Mouse (Mus musculus) CH12.LX (cell line): ENCODE measurements at regions not wholly inside any gene's neighbourhood (a gene's known extent, or its start where the extent isn't known, plus 50 kb on each side); places are given as distances from the start of the nearest gene placed in this dataset.
A peak's percentile ranks its signal among the peaks of the same experiment; 100 is the strongest.

ENCODE experiments used
- DNase-seq: peaks from one replicate; pipeline ENCODE4 v3.0.0-alpha.2; 2013; ENCODE audit errors: extremely low read depth
- H3K27ac ChIP-seq: 2 replicates; pipeline ENCODE4 v1.5.1; 2012; ENCODE audit warnings: low read depth, mild to moderate bottlenecking, control low read depth, moderate library complexity; ENCODE audit not compliant: insufficient read depth
- H3K27me3 ChIP-seq: replicated peaks from 2 replicates; pipeline ENCODE3; 2012; ENCODE audit warnings: inconsistent platforms
- H3K36me3 ChIP-seq, 2 experiments: replicated peaks in 1 of 2; 2 replicates each; pipeline versions ENCODE3 to v1.6.1; 2012; ENCODE audit warnings: inconsistent platforms in 1 of 2, low read length in 1 of 2, mild to moderate bottlenecking in 1 of 2, mixed read lengths in 1 of 2, moderate library complexity in 1 of 2; ENCODE audit not compliant: control insufficient read depth in 1 of 2, insufficient read depth in 1 of 2
- H3K4me1 ChIP-seq, 2 experiments: 2 replicates each; pipeline ENCODE4 v1.6.1; 2012; ENCODE audit warnings: inconsistent platforms in 1 of 2, moderate library complexity in 1 of 2; ENCODE audit not compliant: insufficient read depth in 2 of 2, control insufficient read depth in 1 of 2
- H3K4me2 ChIP-seq: 2 replicates; pipeline ENCODE4 v1.6.1; 2012; ENCODE audit warnings: low read depth, mild to moderate bottlenecking, control low read depth; ENCODE audit not compliant: poor library complexity, insufficient read depth, severe bottlenecking
- H3K4me3 ChIP-seq, 3 experiments: fragments of 150-350 bp in 1 of 3; sonication (generic) in 1 of 3; replicated peaks in 1 of 3; 2 replicates each; pipeline versions ENCODE3 to v1.5.1; 2011 to 2012; ENCODE audit warnings: low read depth in 2 of 3, low read length in 2 of 3, mild to moderate bottlenecking in 2 of 3, moderate library complexity in 2 of 3, control low read depth in 1 of 3, improper control_type of control experiment in 1 of 3, inconsistent platforms in 1 of 3, mixed read lengths in 1 of 3; ENCODE audit not compliant: poor library complexity in 1 of 3
- H3K79me2 ChIP-seq: replicated peaks from 2 replicates; pipeline ENCODE4 v1.6.1; 2012; ENCODE audit warnings: mild to moderate bottlenecking, moderate library complexity; ENCODE audit not compliant: control insufficient read depth, poor library complexity, insufficient read depth, severe bottlenecking; ENCODE audit errors: extremely low read depth
- H3K9ac ChIP-seq: 2 replicates; pipeline ENCODE4 v1.6.1; 2012; ENCODE audit warnings: low read depth, mild to moderate bottlenecking, control low read depth, moderate library complexity; ENCODE audit not compliant: insufficient read depth
- H3K9me3 ChIP-seq: replicated peaks from 2 replicates; pipeline ENCODE3; 2012; ENCODE audit warnings: low read length, inconsistent platforms, mixed read lengths
- BHLHE40 ChIP-seq: IDR thresholded peaks from 2 replicates; pipeline ENCODE4 v1.6.1; 2011; ENCODE audit warnings: mild to moderate bottlenecking, low read depth, low read length, improper control_type of control experiment
- CHD2 ChIP-seq: IDR thresholded peaks from 2 replicates; pipeline ENCODE4 v1.6.1; 2011; ENCODE audit warnings: low read length, improper control_type of control experiment
- E2F4 ChIP-seq: IDR thresholded peaks from 2 replicates; pipeline ENCODE4 v1.6.1; 2011; ENCODE audit warnings: low read depth, low read length, improper control_type of control experiment; ENCODE audit not compliant: insufficient replicate concordance
- GABPA ChIP-seq: IDR thresholded peaks from 2 replicates; pipeline ENCODE4 v1.6.1; 2012; ENCODE audit warnings: low read depth, low read length, improper control_type of control experiment, inconsistent platforms; ENCODE audit not compliant: insufficient replicate concordance
- IRF4 ChIP-seq: IDR thresholded peaks from 2 replicates; pipeline ENCODE4 v1.6.1; 2014; ENCODE audit warnings: low read depth, mild to moderate bottlenecking, inconsistent platforms, low read length, improper control_type of control experiment
- JUND ChIP-seq: conservative IDR thresholded peaks from 2 replicates; pipeline ENCODE4 v1.6.1; 2011; ENCODE audit warnings: low read depth, low read length, improper control_type of control experiment
- MAZ ChIP-seq: IDR thresholded peaks from 2 replicates; pipeline ENCODE4 v1.6.1; 2012; ENCODE audit warnings: low read depth, mild to moderate bottlenecking, inconsistent platforms, low read length, improper control_type of control experiment, moderate library complexity
- MEF2A ChIP-seq: IDR thresholded peaks from 2 replicates; pipeline ENCODE4 v1.6.1; 2014; ENCODE audit warnings: low read depth, mild to moderate bottlenecking, inconsistent platforms, low read length, improper control_type of control experiment, borderline replicate concordance
- NELFE ChIP-seq: IDR thresholded peaks from 2 replicates; pipeline ENCODE4 v1.6.1; 2011; ENCODE audit warnings: low read depth, low read length, improper control_type of control experiment
- TCF12 ChIP-seq: IDR thresholded peaks from 2 replicates; pipeline ENCODE4 v1.6.1; 2014; ENCODE audit warnings: low read depth, mild to moderate bottlenecking, inconsistent platforms, low read length, improper control_type of control experiment
- UBTF ChIP-seq: IDR thresholded peaks from 2 replicates; pipeline ENCODE4 v1.6.1; 2012; ENCODE audit warnings: low read depth, mild to moderate bottlenecking, inconsistent platforms, low read length, improper control_type of control experiment, moderate library complexity
- USF2 ChIP-seq: conservative IDR thresholded peaks from 2 replicates; pipeline ENCODE4 v1.6.1; 2011; ENCODE audit warnings: low read depth, low read length, improper control_type of control experiment
- ZC3H11A ChIP-seq: IDR thresholded peaks from 2 replicates; pipeline ENCODE4 v1.6.1; 2012; ENCODE audit warnings: low read depth, mild to moderate bottlenecking, inconsistent platforms, low read length, improper control_type of control experiment
- dilution Hi-C: fragments of 300-500 bp; cut with MboI; formaldehyde crosslinking; loops from 2 replicates; pipeline ENCODE4 v1.14.3; 2020; ENCODE audit warnings: low sequenced_read_pairs; ENCODE audit not compliant: extremely low pct_unique_long_range_greater_than_20kb, extremely low pct_ligation_motif_present
- in situ Hi-C: fragments of 300-500 bp; cut with MboI; formaldehyde crosslinking; loops from 3 replicates; pipeline ENCODE4 v1.14.3; 2019; ENCODE audit warnings: low sequenced_read_pairs, low pct_ligation_motif_present, low pct_unique_long_range_greater_than_20kb, mixed read lengths

DNA sequence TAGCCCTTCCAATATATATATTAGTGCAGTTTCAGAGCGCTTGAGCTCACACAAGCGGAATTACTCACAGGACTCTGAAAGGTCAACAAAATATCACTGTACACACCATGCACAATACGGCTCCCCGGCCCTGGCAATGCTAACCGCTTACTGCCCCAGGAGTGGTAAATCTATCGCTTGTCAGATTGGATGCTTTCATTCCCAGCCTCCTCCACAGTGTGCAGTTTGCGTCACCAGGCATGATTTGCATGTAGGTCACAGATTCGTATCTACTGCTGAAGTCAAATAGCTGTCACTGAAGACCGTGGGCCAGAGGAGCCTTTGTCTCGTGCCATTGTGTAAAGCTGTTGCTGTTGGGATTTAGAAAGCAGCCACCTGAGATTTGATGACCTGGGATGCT lies 60.1 kb downstream of the Ccdc115 start:
- no peak for DNase-seq
- Histone ChIP-seq H3K4me2 (no peak overlapping the region), H3K9ac (no peak overlapping the region), H3K27me3 (no peaks in the 10 kb centered on the region), H3K9me3 (no peaks in the 10 kb centered on the region), H3K36me3 (no peaks in the 10 kb centered on the region), H3K4me3 (no peak overlapping the region), H3K79me2 (no peaks in the 10 kb centered on the region), H3K27ac (no peak overlapping the region), H3K4me1 (peaks cover 3 to 4% of the 10 kb centered on the region in 2 experiments; a peak in 1 of 4 replicates)
- no peak for TF ChIP-seq E2F4
- TF ChIP-seq BHLHE40: peak; percentile 8; the same call in 1 of the 2 replicates
- in situ Hi-C loops (no loop called here), dilution Hi-C loops (no loop called here)

DNA sequence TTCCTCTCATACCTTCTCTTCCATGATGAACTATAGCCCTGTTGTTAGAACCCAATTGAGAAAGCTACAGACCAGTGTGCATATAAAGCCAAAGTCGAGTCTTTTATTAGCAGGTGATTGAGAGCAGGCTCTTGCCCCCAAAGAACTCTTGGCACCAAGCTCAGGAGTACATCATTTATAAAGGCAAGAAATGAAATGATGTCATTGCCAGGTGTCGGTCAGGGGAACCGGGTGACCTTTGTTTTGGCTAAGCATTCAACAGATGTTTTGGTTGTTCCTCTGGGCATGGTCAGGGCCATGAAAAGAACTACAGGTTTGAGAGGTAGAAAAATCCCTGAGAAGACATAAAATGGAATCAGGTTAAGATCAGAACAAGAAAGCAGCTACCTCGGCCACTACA lies 61.6 kb downstream of the Ccdc115 start:
- H3K27ac ChIP-seq: no peak overlapping the region
- no peaks in the 10 kb centered on the region for H3K9me3 ChIP-seq
- in situ Hi-C loops: no loop called here

DNA sequence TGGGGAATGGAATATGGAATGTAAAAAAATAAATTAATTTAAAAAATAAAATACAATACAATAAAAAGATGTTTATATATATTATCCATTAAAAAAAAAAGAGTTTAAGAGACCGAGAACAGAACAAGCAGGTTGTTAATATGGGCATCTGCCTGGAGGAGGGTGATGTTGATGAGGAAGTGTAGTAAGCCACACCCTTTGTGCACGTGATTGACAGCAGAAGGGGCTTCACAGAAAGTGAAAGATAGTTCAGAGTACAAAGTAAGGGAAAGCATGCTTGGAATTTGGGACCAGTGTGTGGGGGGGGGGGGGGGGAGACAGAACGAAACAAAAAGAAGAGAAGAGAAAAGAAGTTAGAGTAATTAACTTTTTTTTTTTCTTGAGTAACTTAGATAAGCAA lies 64.0 kb downstream of the Ccdc115 start:
- H3K9me3 ChIP-seq: no peaks in the 10 kb centered on the region
- no peak for TF ChIP-seq IRF4
- 0 out of 2 replicates have a peak, but pooled peaks have one; percentile 32 for TF ChIP-seq BHLHE40
- no peaks in the 10 kb centered on the region for H3K36me3 ChIP-seq
- dilution Hi-C loops: no loop called here
- H3K4me3 ChIP-seq: no peak overlapping the region
- H3K4me2 ChIP-seq: peak overlapping the region; percentile 46; the same call in 1 of the 2 replicates
- no peak for DNase-seq
- in situ Hi-C loops: no loop called here
- no peaks in the 10 kb centered on the region for H3K27me3 ChIP-seq
- no peaks in the 10 kb centered on the region for H3K79me2 ChIP-seq
- H3K4me1 ChIP-seq: peaks cover 0 to 5% of the 10 kb centered on the region in 2 experiments; a peak in 3 of 4 replicates
- no peak overlapping the region for H3K9ac ChIP-seq
- no peak overlapping the region for H3K27ac ChIP-seq

More for the DNA sequence above, 61.6 kb downstream of the Ccdc115 start:
- Histone ChIP-seq H3K4me2 (no peak overlapping the region), H3K36me3 (no peaks in the 10 kb centered on the region), H3K27me3 (no peaks in the 10 kb centered on the region), H3K4me3 (no peak overlapping the region), H3K9ac (no peak overlapping the region), H3K79me2 (no peaks in the 10 kb centered on the region), H3K4me1 (no peaks in the 10 kb centered on the region; a peak in 1 of 4 replicates)
- no peak for DNase-seq
- TF ChIP-seq MAZ: no peak
- TF ChIP-seq ZC3H11A: no peak
- TF ChIP-seq MEF2A: no peak
- no peak for TF ChIP-seq UBTF
- no peak for TF ChIP-seq IRF4
- no peak for TF ChIP-seq TCF12
- TF ChIP-seq USF2: no peak
- no peak for TF ChIP-seq GABPA
- no peak for TF ChIP-seq JUND
- no peak for TF ChIP-seq NELFE
- TF ChIP-seq CHD2: no peak
- dilution Hi-C loops: no loop called here
